Mouse (Mus musculus): ENCODE measurements at regions not wholly inside any gene's neighbourhood (a gene's known extent, or its start where the extent isn't known, plus 50 kb on each side); places are given as distances from the start of the nearest gene placed in this dataset.

DNA sequence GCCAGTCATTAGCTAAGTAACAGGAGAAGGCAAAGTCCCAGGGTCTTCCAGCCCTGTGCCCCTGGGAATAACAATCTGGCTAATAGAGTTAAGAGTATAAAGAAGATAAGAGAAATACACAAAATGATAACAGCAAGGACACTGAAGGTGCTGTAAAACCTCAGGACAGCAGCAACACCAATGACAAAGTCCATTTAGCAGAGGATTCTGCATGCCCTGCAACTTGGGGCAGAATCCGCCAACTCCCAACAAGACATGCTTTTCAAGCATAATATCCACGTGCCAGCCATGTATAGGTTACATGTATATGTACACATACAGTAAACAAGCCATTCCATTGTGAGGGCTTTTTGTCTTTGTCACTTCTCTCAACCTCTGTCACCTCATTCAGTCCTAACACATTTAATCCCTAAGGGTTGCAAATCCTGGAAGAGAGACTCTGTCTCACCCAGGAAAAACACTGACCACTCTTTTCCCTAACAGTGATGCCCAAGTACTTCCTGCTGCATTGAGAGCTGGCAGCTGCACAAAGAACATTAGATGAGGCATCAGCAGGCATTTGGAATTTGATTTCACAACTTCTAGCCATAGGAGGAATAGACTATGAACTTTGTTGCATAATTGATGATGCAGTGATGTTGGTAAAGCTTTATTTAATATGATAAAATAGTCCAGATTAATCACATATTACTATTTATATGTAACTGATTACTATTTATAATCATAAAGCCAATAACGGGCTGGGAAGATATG is 105.8 kb upstream of the Slc4a7 start:
- no peak for DNase-seq

DNA sequence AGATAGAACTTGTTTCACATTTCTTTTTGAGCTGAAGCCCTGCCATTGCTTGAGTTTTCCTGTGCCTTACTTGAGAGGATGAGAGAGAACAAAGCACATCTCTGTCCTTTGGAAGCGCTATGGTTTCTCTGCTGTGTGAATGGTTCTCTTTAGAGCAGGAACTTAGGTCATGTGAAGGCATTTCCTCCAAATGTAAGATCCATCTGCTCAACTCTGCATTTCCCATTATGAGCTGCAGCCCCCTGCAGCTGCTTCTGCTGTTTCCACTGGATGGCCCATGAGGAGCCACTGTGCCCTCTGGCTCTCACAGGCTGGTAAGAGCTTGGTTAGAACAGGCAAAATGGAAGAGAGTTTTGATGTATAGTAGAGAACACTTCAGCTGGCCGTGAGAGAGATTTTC is 102.5 kb upstream of the Slc4a7 start:
- no peak for DNase-seq

- DNase-seq = no peak
These were observed 102.1 kb upstream of the Slc4a7 start for GRCm38 (mm10) chr14:14599990-14600389.

DNA sequence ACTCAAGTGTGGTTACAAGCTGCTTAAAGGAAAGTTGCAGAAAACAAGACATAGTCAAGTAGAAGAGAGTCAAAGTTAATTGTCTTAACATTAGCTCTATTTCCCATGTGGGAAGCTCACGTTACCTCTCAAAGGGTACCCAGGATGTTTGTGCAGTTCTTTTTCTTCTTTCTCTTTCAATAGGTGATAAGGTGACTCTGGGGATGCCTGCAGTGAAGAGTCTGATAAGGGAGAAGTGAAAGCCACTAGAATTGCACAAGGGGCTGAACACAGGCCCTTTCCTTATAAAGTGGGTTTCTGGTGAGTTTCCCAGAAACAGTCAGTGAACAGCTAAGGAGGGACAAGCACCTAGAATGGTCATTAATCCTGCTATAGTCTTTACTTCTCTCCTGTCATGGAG is 98.6 kb upstream of the Slc4a7 start:
- DNase-seq = no peak

GRCm38 (mm10) chr14:14607074-14607473 is 95.0 kb upstream of the Slc4a7 start:
- DNase-seq = no peak

DNA sequence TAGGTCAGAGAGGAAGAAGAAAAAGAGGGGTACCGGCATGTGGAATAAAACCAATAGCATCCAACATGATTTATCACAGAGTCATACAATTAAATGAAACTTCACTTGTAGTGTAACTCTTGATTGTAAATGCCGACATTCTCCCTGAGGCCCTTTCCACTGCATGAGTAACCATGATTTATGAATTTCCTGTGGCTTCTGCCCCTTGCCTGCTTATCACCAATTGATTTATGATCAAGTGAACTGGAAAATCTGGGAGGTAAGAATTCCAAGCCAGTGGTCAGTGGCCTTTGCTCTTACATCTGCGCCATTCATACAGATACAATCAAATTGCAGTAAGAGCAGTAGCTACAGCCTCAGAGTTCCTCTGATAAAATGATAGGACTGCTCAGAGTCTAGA is 89.8 kb upstream of the Slc4a7 start:
- peak; percentile 8 to 13 for DNase-seq

GRCm38 (mm10) chr14:14620316-14620715 is 81.8 kb upstream of the Slc4a7 start:
- no peak for DNase-seq

DNA sequence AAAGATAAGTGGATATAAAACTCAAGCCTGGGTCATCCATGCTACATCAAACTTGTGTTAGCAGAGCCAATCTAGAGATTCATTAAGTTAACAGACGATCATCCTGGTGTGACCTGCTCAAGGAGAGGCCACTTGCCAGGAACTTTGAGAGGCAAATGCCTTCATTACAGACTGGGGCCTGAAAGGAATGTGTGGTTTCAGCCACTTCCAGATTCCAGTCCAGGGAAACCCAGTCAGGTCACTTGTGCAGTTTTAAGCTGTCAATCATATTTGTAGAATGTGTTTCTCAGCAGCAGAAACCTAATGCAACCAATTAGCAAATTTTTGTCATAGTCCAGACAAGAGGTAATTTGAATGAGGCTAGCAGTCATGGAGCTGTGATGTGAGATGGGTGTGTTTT is 73.4 kb upstream of the Slc4a7 start:
- DNase-seq = no peak

DNA sequence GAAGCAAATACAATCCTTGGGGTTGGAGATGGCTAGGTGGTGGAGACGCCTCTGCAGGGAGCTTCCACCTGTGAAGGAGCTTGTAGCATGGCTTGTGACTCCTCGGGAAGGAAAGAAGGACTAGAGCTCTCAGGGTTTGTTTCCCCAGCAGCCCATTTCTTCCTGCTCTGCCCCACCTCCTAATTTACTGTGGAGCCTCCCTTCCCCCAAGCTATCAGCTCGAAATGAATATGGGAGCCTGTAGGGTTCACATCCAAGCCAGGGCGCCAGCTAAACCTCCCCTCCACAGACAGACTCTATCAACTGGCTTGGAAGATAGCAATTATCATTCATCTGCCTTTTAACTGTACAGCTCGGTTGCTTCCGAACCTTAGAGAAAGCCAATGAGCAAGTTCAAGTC is 70.3 kb upstream of the Slc4a7 start:
- no peak for DNase-seq

- peak; percentile 32 to 51 for DNase-seq
These were observed 69.6 kb upstream of the Slc4a7 start for GRCm38 (mm10) chr14:14632471-14632870.

DNA sequence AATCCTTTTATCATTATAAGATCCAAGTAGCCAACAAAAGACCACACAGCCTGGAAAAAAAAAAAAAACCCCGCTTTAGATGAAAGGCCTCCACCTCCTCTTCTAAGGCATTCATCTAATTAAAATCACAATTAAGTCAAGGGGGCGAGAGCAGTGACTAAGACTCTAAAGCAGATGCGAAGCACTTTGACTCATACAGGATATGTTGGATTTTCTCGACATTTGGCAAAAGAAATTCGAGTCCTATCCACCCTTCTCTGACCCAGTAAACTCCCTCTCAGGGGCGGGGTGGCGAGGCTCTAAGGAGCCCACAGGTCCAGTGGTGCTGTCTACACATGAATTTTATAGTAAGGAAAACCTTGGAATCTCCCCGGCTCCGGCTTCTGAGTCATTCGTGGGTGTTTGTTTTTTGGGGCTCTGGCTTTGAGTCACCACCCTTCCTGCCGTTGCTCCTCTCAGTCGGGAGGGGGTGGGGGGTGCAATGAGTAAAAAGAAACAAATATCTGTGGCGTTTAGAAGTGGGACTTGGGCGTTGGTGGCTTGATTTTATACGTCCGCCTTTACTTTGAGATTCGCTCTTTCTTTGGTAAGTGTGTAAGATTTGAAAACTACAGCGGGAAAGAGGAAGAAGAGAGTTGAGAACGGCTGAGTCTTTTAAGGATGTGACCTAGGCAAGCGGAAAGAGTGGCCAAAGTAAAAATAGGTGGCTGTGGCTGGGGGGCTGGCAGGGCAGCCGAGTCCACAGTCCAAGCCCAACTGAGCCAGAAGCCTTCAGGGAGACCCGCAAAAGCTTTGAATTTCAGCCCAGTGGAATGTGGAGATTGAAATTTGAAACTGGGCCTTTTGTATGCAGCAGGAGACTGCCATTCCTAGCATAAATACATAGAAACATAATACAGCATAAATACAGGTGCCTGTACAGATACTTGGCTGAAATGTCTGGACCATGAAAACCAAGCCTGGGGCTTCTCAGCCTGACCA is 68.8 kb upstream of the Slc4a7 start:
- DNase-seq = peak; percentile 31 to 59

GRCm38 (mm10) chr14:14634021-14634420 is 68.1 kb upstream of the Slc4a7 start:
- no peak for DNase-seq

DNA sequence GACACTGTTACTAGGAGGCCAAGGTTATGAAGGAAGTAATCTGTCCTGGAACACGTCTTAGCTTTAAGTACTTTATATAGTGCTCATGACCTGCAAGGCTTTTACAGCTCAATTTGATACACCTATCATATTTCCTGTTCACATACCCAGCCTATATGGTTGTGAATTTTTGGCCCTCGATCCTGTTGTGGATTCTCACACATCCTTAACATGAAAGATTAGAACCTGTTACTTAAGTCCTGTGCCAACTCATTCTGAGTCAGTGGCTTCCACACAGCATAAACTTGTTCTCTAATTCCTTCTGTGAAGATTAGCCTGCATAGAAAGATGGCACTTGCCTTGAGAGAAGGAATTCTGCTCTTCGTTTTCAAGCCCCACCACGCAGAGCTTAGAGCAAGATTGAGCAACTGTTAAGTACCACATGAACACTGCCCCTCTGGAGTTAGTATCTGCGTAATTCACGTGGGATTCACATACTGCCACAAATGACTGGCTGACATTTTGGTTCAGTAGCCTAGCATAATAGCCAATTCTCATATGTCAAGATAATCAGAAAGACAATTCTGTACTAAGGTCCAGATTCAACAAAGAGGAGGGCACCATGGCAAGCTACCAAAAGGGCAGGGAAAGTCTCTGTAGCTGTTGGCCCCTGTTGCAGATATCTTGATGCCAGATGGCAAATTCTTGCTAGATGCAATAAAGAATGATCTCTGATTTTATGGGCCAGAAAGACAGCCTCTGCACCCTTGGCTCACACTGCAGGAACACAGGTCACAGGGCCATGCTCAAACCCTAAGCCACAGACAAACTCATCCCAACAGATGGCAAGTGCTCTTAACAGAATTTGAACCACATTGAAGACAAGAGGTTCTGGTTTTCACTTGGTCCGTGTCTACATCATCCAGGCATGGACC is 62.7 kb upstream of the Slc4a7 start:
- no peak for DNase-seq

DNA sequence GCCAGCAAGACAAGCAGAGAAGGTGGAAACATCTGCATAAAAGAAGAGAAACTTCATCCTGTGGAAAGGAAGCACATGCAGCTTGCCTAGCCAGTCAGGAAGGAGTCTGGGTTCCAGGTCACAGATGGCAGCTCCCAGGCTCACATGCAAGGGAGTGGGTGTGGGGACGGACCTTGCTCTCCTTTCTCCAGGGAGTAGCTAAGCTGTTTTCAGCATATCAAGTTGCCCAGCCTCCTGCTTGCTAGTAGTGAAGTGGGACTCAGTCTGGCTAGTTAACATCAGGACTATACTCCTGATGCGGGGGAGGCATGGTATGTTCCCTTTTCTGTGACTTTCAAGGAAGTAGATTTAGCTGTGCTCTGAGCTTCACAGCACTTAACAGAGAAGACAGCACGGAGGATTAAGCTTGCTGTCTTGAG is 62.0 kb upstream of the Slc4a7 start:
- peak in 1 of 2 experiments; percentile 8 for DNase-seq

GRCm38 (mm10) chr14:14640557-14640956 is 61.5 kb upstream of the Slc4a7 start:
- DNase-seq = no peak

- no peak for DNase-seq
These were observed 58.5 kb upstream of the Slc4a7 start for GRCm38 (mm10) chr14:14643533-14643932.

DNA sequence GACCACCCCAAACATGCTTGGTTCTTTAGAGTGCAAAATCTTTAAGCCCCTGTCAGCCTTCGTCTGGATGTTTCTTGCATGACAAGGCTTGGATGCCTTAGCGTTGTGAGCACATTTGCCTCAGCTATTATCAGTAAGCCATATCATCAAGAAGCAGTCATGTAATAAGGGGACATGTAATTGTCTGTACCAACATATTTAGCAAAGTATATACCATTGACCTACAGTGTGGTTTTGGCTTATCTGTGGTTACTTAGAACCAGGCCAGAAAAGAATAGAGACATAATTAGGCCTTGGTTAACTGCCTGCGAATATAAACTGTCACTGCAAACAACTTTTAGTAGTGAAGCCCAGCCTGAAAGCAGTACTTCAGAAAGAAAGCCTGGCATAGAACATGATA is 57.0 kb upstream of the Slc4a7 start:
- no peak for DNase-seq

Measured in kidney, postnatal 4 days (tissue).